Mouse (Mus musculus) cerebellum, adult (tissue): ENCODE data around the gene 2310009B15Rik.
A peak's percentile ranks its signal among the peaks of the same experiment; 100 is the strongest.

Source experiments
- ATAC-seq: cut with Nextera tagmentation; 2 replicates; pipeline ENCODE4 v1.9.2; 2017; ENCODE audit warnings: mild to moderate bottlenecking, moderate library complexity, mixed read lengths; ENCODE audit not compliant: insufficient number of reproducible peaks, low FRiP score, low TSS enrichment

Gene 2310009B15Rik

GRCm38 (mm10) chr1:138843361-138844091, 13.1 kb downstream of the 2310009B15Rik start:
- ATAC-seq = no peak

- ATAC-seq = no peak
Observed at GRCm38 (mm10) chr1:138842756-138843155, 13.9 kb downstream of the 2310009B15Rik start.

- no peak for ATAC-seq
Observed at GRCm38 (mm10) chr1:138842315-138842714, 14.3 kb downstream of the 2310009B15Rik start.

- ATAC-seq = no peak
Observed at GRCm38 (mm10) chr1:138841306-138842095, 15.2 kb downstream of the 2310009B15Rik start.

GRCm38 (mm10) chr1:138840440-138841305, 16.0 kb downstream of the 2310009B15Rik start:
- ATAC-seq = no peak

- no peak for ATAC-seq
Observed at GRCm38 (mm10) chr1:138839809-138840430, 16.7 kb downstream of the 2310009B15Rik start.

- no peak for ATAC-seq
Observed at GRCm38 (mm10) chr1:138839291-138839690, 17.4 kb downstream of the 2310009B15Rik start.

GRCm38 (mm10) chr1:138837786-138838743, 18.6 kb downstream of the 2310009B15Rik start:
- no peak for ATAC-seq

GRCm38 (mm10) chr1:138835355-138835900, 21.2 kb downstream of the 2310009B15Rik start:
- peak; percentile 53; the same call in 1 of the 2 replicates for ATAC-seq

- ATAC-seq = no peak
Observed at GRCm38 (mm10) chr1:138831309-138831708, 25.3 kb downstream of the 2310009B15Rik start.

GRCm38 (mm10) chr1:138826841-138827240, 29.8 kb downstream of the 2310009B15Rik start:
- no peak for ATAC-seq

GRCm38 (mm10) chr1:138822985-138823322, 33.7 kb downstream of the 2310009B15Rik start:
- no peak for ATAC-seq

- ATAC-seq = no peak
Observed at GRCm38 (mm10) chr1:138822255-138822984, 34.2 kb downstream of the 2310009B15Rik start.
